Mouse (Mus musculus) small intestine, adult 2 months (tissue): ENCODE data around the gene Rrp8.

Source experiments
- CTCF ChIP-seq: fragments of 200-500 bp; IDR thresholded peaks from 2 replicates; pipeline ENCODE4 v1.5.1; 2012; ENCODE audit warnings: low read depth, mild to moderate bottlenecking, control low read depth, inconsistent platforms, low read length, moderate library complexity, mixed read lengths; ENCODE audit not compliant: insufficient replicate concordance, insufficient read length; ENCODE audit errors: extremely low read depth
- POLR2A ChIP-seq: fragments of 200-500 bp; IDR thresholded peaks from 2 replicates; pipeline ENCODE4 v1.6.1; 2012; ENCODE audit warnings: low read depth, mild to moderate bottlenecking, control low read depth, inconsistent platforms, low read length, moderate library complexity

DNA sequence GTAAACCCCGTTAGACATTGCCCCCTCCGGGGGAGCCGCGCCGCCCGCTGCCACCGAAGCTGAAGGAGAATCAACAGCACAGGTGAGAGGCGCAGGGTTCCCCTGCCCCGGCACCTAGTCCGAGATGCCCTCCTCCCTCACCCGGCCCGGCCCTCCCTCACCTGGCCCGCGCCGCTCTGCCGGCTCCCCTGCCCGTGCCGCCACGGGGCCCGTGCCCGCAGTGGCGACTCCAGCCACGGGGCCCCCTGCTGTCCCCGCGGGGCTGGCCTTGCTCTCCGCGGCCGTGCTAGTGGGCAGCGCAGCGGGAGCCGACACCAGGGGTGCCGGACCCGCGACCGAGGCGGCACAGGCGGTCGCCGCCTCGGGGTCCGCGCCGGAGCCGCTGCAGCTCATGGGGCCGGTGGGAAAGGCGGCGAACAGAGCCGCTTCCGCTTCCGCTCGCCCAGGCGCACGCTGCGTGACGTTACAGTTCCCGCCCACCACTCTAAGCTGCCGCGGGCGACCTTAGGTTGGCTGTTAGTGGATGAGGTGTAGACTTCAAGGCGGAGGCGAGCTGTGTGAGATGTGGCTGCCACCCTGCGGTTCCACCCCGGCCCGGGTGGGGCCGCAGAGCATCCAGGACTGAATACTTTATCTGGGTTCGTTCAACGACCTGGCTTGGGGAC is 6.9 kb upstream of the Rrp8 start, which contains the start of gene Taf10:
- TF ChIP-seq CTCF (peak; percentile 43; the same call in 1 of the 2 replicates), POLR2A (peak; percentile 79)
